Mouse (Mus musculus) forebrain, embryonic 13.5 days (tissue): ENCODE results near the gene Adcyap1r1. TPM values are rescaled to one million over a fixed set of nuclear protein-coding genes. Genes with fewer than 3 reads are reported as not detected.
A peak's percentile ranks its signal among the peaks of the same experiment; 100 is the strongest.

Source experiments
- ATAC-seq: fragments of 200-750 bp; cut with Nextera tagmentation; 2 replicates; pipeline ENCODE4 v1.8.0; 2017
- H3K27ac ChIP-seq: fragments of 300-500 bp; sonication (generic); 2 replicates; pipeline ENCODE4 v1.5.1; 2015; ENCODE audit warnings: inconsistent platforms, mild to moderate bottlenecking, moderate library complexity
- H3K27me3 ChIP-seq: fragments of 300-500 bp; sonication (generic); 2 replicates; pipeline ENCODE4 v1.6.1; 2015; ENCODE audit warnings: mild to moderate bottlenecking, inconsistent platforms
- H3K36me3 ChIP-seq: fragments of 300-500 bp; sonication (generic); 2 replicates; pipeline ENCODE4 v1.6.1; 2015; ENCODE audit warnings: mild to moderate bottlenecking, inconsistent platforms; ENCODE audit not compliant: poor library complexity, severe bottlenecking
- H3K4me1 ChIP-seq: fragments of 300-500 bp; sonication (generic); 2 replicates; pipeline ENCODE4 v1.6.1; 2015; ENCODE audit warnings: inconsistent platforms
- H3K4me2 ChIP-seq: fragments of 300-500 bp; sonication (generic); 2 replicates; pipeline ENCODE4 v1.6.1; 2015; ENCODE audit warnings: inconsistent platforms, mild to moderate bottlenecking, moderate library complexity
- H3K4me3 ChIP-seq: fragments of 300-500 bp; sonication (generic); 2 replicates; pipeline ENCODE4 v1.5.1; 2015; ENCODE audit warnings: mild to moderate bottlenecking, inconsistent platforms
- H3K9ac ChIP-seq: fragments of 300-500 bp; sonication (generic); 2 replicates; pipeline ENCODE4 v1.6.1; 2015; ENCODE audit warnings: mild to moderate bottlenecking, inconsistent platforms
- H3K9me3 ChIP-seq: fragments of 300-500 bp; sonication (generic); replicated peaks from 2 replicates; pipeline ENCODE4 v1.6.1; 2016; ENCODE audit warnings: inconsistent platforms
- WGBS: fragments of 180-500 bp; shearing (Covaris S2); methylation state at CpG from one replicate; pipeline ENCODE4 v1.1.7; 2015; 5-methylcytosine and 5-hydroxymethylcytosine counted together
- polyA plus RNA-seq: library from polyadenylated mRNA; unstranded; fragments of >200 nt; fragmentation: Nextera tagmentation; extraction: Ambion mirVana; gene quantifications from 2 replicates; pipeline ENCODE4 v1.2.1, GENCODE M21; 2015

Adcyap1r1 gene
- polyA plus RNA-seq, 1 experiment from 2014 or later: 18.6 TPM

DNA sequence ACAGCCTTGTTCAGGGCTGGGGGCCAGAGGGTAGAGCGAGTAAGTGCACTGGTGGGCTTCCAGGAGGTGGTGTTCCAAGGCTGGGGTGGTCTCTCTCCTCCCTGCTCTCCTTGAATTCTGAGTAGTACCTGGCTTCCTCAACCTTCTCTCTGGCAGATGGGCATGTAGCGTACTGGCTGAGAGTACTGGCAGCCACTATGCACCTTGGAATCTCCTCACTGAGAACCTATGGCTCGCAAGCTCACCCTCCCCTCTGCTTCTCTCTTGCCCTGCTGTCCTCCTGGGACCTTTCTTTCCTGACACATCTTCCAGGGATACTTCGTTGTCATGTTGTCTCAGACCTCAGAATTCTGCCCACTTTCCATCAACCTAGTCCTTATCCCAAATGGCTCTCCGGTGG lies 3.9 kb downstream of the Adcyap1r1 start:
- H3K27ac ChIP-seq: no peak overlapping the region
- no peak overlapping the region for H3K4me2 ChIP-seq
- H3K36me3 ChIP-seq: peaks cover 9% of the 10 kb centered on the region; the same call in 1 of the 2 replicates
- peaks cover 70% of the 10 kb centered on the region for H3K4me1 ChIP-seq
- 86% methylated on average over 5 of the region's 5 CpGs for WGBS
- H3K27me3 ChIP-seq: peaks cover 17% of the 10 kb centered on the region
- no peak overlapping the region for H3K9ac ChIP-seq
- ATAC-seq: no peak
- no peaks in the 10 kb centered on the region for H3K9me3 ChIP-seq
- no peak overlapping the region for H3K4me3 ChIP-seq

DNA sequence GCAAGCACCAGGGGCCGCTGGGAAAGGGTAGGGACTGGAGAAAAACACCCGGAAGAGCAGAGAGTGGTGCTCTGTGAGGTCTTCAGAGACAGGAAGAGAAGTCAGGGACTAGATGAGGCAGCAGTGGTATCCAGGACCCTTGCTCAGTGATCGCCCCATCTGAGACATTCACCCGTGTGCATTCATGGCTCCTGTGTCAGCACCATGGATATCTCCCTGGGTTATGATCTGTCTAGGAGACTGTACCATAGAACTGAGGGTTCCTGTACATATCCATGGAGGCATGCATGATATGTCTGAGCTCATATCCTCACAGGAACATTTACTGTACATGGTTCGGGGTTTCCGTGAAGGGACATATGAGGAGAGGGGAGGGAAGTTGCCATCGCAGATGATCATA lies 5.9 kb downstream of the Adcyap1r1 start:
- Histone ChIP-seq H3K4me1 (peaks cover 62% of the 10 kb centered on the region), H3K27ac (no peak overlapping the region), H3K9me3 (no peaks in the 10 kb centered on the region), H3K4me2 (no peak overlapping the region), H3K27me3 (peaks cover 12% of the 10 kb centered on the region), H3K4me3 (no peak overlapping the region), H3K9ac (no peak overlapping the region), H3K36me3 (peaks cover 22% of the 10 kb centered on the region)
- no peak for ATAC-seq
- WGBS: 90% methylated on average over 7 of the region's 7 CpGs

DNA sequence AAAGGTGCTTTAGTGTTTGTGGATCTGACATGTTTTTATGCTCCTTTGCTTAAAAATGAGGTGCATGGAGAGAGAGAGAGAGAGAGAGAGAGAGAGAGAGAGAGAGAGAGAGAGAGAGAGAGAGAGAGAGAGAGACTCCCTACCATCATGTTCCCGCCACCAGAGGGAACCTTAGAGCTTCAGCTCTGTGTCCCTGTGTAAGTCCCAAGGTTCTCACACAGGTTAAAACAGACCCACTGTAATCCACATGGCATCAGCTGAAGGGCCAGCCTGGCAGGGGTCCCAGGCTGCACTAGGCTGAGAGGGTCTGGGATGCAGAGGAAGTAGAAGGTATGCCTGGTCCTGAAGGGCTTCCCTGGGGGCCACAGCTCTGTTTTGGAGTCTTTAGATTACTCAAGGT lies 6.4 kb downstream of the Adcyap1r1 start:
- Histone ChIP-seq H3K27ac (no peak overlapping the region), H3K27me3 (peaks cover 11% of the 10 kb centered on the region), H3K9me3 (no peaks in the 10 kb centered on the region), H3K4me3 (no peak overlapping the region), H3K4me1 (peaks cover 57% of the 10 kb centered on the region), H3K4me2 (no peak overlapping the region), H3K9ac (no peak overlapping the region), H3K36me3 (peaks cover 26% of the 10 kb centered on the region)
- WGBS: 46% methylated on average over 1 of the region's 1 CpGs
- no peak for ATAC-seq

DNA sequence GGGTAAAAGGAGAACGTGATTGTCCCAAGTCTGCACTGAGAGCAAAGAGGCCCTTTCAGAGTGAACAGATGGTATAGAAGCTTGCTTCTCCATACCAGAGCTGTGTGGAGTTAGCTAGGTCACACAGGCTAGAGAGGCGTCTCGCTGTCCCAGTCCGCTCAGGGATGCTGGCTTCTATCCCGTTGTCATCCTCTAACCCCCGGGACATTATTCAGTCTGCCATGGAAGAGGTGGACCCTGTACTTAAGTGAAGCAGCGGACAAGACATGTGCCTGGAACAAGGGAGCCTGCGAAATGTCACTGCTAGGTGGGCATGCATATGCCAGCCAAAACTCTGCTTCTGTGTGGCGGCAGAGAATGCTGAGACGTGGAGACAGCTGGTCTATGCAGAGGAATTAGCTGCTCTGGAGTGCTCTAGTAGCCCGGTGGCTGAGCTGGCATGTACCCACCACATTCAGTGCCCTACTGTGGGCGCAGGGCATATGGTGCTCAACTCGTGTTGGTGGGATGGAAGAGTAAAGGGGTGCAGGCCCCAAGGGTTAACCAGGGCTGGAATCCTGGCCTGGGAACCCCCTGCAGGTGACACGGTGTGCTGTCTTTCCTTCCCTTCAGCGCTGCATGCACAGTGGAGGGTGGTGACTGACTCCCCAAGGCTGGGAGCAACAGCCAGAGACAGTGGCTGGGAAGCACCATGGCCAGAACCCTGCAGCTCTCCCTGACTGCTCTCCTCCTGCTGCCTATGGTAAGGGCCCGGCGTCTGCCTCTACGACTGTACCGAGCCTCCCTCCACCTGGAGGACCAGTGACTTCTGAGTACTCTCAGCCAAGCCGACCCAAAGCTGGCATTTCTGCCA lies 8.0 kb downstream of the Adcyap1r1 start:
- Histone ChIP-seq H3K27ac (no peak overlapping the region), H3K36me3 (peaks cover 29% of the 10 kb centered on the region), H3K27me3 (0 out of 2 replicates have a peak, but pooled peaks cover 4% of the 10 kb centered on the region), H3K9me3 (no peaks in the 10 kb centered on the region), H3K9ac (no peak overlapping the region), H3K4me3 (no peak overlapping the region), H3K4me1 (peaks cover 49% of the 10 kb centered on the region), H3K4me2 (no peak overlapping the region)
- no peak for ATAC-seq
- 84% methylated on average over 20 of the region's 20 CpGs for WGBS

DNA sequence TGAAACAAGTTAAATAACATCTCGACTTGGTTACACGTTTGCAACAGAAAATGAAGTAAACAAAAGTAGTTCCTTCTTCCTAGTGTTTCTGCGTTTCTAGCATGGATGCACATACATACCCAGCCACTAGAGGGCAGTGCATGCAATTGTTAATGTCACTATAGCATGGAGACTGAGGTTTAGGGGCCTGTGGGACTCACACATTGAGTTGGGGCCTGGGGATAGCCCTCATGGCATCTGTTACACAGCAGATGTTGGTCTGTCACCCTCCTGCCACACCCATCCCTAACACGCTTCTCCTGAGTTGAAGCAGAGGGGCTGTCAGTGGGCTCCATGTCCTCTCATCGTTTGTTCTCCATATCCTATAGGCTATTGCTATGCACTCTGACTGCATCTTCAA lies 9.4 kb downstream of the Adcyap1r1 start:
- H3K27me3 ChIP-seq: no peaks in the 10 kb centered on the region
- H3K9me3 ChIP-seq: no peaks in the 10 kb centered on the region
- H3K27ac ChIP-seq: no peak overlapping the region
- H3K4me1 ChIP-seq: peaks cover 46% of the 10 kb centered on the region
- 75% methylated on average over 5 of the region's 5 CpGs for WGBS
- no peak overlapping the region for H3K4me3 ChIP-seq
- no peak overlapping the region for H3K4me2 ChIP-seq
- no peak for ATAC-seq
- H3K36me3 ChIP-seq: peaks cover 29% of the 10 kb centered on the region
- H3K9ac ChIP-seq: no peak overlapping the region

DNA sequence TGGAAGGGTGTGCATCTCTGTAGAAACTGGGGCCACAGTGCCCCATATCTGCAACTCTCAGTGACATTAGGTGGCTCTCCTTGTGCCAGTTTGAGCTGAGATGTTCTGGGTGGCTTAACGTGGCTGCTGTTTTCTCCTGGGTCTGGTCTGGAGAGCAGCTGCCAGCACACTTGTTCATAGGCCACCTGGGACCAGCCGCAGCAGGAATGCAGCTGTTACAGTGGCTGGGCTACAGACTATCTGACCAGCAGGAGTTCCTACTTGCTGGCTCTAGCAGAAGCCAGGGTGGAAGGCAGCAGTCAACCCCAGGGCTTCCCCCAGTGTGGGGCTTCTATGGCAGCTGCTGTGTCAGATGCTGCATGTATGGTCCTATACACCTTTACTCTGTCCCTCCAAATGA lies 9.9 kb downstream of the Adcyap1r1 start:
- Histone ChIP-seq H3K27ac (no peak overlapping the region), H3K27me3 (no peaks in the 10 kb centered on the region), H3K36me3 (peaks cover 29% of the 10 kb centered on the region), H3K9ac (no peak overlapping the region), H3K4me2 (no peak overlapping the region), H3K9me3 (no peaks in the 10 kb centered on the region), H3K4me1 (peaks cover 49% of the 10 kb centered on the region), H3K4me3 (no peak overlapping the region)
- no peak for ATAC-seq
- WGBS: 90% methylated on average over 2 of the region's 2 CpGs

DNA sequence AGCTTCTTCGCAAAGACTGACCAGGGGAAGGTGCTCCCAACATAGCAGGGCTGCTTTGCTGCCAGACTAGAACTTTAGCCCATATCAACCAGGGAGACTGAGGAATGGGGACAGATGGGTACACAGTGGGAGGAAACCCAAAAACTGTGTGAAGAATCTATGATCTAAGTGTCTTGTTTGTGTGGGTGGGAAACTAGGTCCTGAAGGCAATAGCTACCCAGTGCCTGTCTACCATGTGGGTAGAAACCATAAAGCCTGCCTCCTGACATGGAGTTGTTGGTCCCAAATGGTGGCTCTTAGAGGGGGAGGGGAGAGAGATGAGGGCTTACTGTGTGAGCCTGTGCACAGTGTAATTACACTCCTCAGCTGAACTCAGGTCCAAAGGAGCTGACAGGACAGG lies 10.6 kb downstream of the Adcyap1r1 start:
- peaks cover 44% of the 10 kb centered on the region for H3K4me1 ChIP-seq
- no peaks in the 10 kb centered on the region for H3K9me3 ChIP-seq
- H3K4me3 ChIP-seq: no peak overlapping the region
- WGBS: 82% methylated on average over 1 of the region's 1 CpGs
- ATAC-seq: no peak
- peaks cover 29% of the 10 kb centered on the region for H3K36me3 ChIP-seq
- no peak overlapping the region for H3K9ac ChIP-seq
- H3K27ac ChIP-seq: no peak overlapping the region
- H3K4me2 ChIP-seq: no peak overlapping the region
- H3K27me3 ChIP-seq: no peaks in the 10 kb centered on the region

DNA sequence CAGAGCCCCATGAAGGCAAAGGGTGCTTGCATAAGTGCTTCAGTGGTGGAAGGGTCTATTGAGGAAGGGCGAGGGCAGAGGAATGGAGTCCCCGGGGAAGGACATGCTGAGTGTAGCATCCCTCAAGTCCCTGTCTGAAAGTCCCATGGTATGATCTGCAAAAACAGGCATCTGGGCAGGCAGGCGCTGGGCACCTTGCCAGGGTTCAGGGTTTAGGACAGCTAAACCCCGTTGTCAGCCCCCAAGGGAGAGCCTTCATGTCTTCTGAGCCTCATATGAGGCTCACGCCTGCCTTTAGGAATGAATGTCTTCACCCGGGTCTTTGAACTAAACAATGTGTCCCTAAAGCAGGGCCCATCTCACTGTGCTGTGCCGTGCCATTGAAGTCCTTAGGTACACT lies 12.2 kb downstream of the Adcyap1r1 start:
- no peak overlapping the region for H3K4me2 ChIP-seq
- H3K4me3 ChIP-seq: no peak overlapping the region
- ATAC-seq: no peak
- no peak overlapping the region for H3K9ac ChIP-seq
- H3K27ac ChIP-seq: no peak overlapping the region
- 79% methylated on average over 7 of the region's 7 CpGs for WGBS
- peaks cover 31% of the 10 kb centered on the region for H3K36me3 ChIP-seq
- no peaks in the 10 kb centered on the region for H3K9me3 ChIP-seq
- H3K4me1 ChIP-seq: peaks cover 31% of the 10 kb centered on the region
- H3K27me3 ChIP-seq: no peaks in the 10 kb centered on the region

DNA sequence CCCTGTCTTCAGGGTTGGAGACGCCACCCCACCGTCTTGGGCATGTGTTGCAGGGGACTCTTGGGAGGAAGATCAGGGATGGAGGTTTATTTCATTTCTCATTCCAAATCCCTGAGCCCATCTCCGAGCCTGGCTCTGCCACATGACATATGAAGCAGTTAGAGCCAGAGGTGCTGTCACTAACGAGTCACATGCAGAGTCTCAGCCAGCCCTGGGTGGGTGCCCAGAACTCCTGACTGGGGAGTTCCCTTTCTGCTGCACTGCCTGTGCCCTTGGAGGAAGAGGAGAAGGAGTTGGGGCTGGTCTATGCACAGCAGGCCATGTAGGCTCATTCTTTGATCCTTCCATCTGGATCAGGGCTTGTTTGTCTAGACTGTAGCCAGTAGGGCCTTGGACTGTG lies 13.5 kb downstream of the Adcyap1r1 start:
- no peak overlapping the region; the same call in 1 of the 2 replicates for H3K27ac ChIP-seq
- H3K4me1 ChIP-seq: peaks cover 20% of the 10 kb centered on the region
- 72% methylated on average over 4 of the region's 4 CpGs for WGBS
- H3K9me3 ChIP-seq: no peaks in the 10 kb centered on the region
- peaks cover 36% of the 10 kb centered on the region for H3K36me3 ChIP-seq
- H3K9ac ChIP-seq: no peak overlapping the region
- H3K27me3 ChIP-seq: no peaks in the 10 kb centered on the region
- no peak for ATAC-seq
- no peak overlapping the region for H3K4me2 ChIP-seq
- no peak overlapping the region for H3K4me3 ChIP-seq

DNA sequence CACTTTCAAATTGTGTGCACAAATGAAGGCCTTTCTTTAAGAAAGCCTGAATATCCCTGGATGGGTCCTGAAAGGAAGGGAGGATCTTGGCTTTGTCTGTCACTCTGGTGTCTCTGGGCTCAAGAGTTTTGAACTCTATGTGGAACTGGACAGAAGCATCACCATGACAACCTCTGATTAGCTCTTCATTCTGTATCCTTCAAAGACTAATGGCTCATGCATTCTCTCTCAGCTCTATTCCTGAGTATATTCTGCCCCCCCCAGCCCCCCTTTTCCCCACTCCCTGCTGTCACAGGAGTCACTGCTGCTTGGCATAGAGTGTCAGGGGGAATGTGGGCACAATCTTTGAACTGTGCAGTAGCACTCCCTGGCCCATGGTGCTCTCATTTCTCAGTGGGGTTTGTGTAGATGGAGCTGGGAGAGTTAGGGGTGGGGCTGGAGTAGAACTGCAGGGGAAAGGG lies 14.6 kb downstream of the Adcyap1r1 start:
- H3K4me3 ChIP-seq: no peak overlapping the region
- peak overlapping the region; percentile 35; the same call in 1 of the 2 replicates for H3K27ac ChIP-seq
- H3K36me3 ChIP-seq: peaks cover 43% of the 10 kb centered on the region
- ATAC-seq: peak; percentile 57
- no peaks in the 10 kb centered on the region for H3K27me3 ChIP-seq
- H3K9ac ChIP-seq: no peak overlapping the region
- no peak overlapping the region for H3K4me2 ChIP-seq
- no peaks in the 10 kb centered on the region for H3K9me3 ChIP-seq
- peaks cover 20% of the 10 kb centered on the region for H3K4me1 ChIP-seq

DNA sequence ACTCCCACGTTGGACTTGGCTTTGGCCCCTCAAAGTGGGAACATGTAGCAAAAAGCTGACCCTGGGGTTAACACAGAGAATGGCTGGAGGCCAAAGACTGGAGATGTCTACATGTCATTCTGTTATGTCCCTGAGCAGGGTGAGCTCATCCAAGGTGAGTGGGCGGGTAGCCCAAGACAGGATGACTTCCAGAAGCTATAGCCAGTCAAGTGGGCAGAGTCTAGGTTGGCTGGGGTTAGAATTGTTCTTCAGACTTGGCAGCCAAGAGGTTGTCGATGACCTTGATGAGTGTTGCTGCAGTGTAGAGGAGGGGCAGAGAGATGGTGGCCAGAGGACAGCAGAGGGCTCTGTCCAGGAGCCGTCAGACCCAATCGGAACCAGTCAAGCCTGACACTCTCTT lies 18.9 kb downstream of the Adcyap1r1 start:
- H3K4me3 ChIP-seq: no peak overlapping the region
- peaks cover 17% of the 10 kb centered on the region for H3K4me1 ChIP-seq
- H3K27ac ChIP-seq: no peak overlapping the region
- no peak overlapping the region for H3K4me2 ChIP-seq
- no peak for ATAC-seq
- no peaks in the 10 kb centered on the region for H3K27me3 ChIP-seq
- 90% methylated on average over 5 of the region's 5 CpGs for WGBS
- H3K9ac ChIP-seq: no peak overlapping the region
- no peaks in the 10 kb centered on the region for H3K9me3 ChIP-seq
- peaks cover 41% of the 10 kb centered on the region for H3K36me3 ChIP-seq

DNA sequence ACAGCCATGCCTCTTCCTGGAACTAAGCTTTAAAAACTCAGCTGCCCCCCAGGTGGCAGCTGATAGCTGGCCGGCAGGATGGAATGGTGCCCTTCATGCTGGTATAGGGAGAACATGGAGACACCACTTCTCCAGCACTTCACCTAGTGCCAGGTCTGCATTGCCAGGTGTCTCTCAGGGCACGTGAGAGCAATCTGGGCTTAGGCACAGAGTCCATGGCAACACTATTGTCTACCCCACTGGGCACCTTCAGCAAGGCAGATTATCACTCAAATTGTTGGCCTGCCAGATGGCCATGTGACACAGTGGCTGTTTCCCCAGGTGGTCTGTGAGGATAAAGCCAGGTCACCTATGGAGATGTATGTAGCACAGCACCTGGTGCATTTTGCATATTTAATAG lies 20.6 kb downstream of the Adcyap1r1 start:
- H3K36me3 ChIP-seq: peaks cover 44% of the 10 kb centered on the region
- H3K4me2 ChIP-seq: no peak overlapping the region
- H3K4me3 ChIP-seq: no peak overlapping the region
- H3K9ac ChIP-seq: no peak overlapping the region
- H3K27ac ChIP-seq: no peak overlapping the region
- H3K27me3 ChIP-seq: no peaks in the 10 kb centered on the region
- no peaks in the 10 kb centered on the region for H3K9me3 ChIP-seq
- 0 out of 2 replicates have a peak, but pooled peaks cover 6% of the 10 kb centered on the region for H3K4me1 ChIP-seq
- no peak for ATAC-seq
- WGBS: 70% methylated on average over 2 of the region's 2 CpGs

DNA sequence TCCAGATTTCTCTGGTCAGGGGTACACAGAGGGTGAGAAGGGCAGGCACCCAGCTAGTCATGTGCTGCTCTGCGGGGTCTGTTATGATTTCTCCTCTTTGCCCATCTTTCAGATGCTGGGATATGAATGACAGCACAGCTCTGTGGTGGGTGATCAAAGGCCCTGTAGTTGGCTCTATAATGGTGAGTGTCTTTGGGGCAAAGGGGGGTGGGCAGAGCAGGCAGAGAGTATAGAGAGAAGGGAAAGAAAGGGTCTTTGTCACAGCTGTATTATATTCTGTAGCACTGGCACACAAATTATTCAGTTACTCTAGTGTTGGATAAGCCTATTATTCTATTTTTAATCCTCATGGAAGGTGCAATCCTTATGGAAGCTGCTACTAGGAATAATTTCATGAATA lies 29.2 kb downstream of the Adcyap1r1 start:
- H3K4me2 ChIP-seq: no peak overlapping the region
- no peak overlapping the region for H3K4me3 ChIP-seq
- H3K9ac ChIP-seq: no peak overlapping the region
- H3K9me3 ChIP-seq: no peaks in the 10 kb centered on the region
- peaks cover 41% of the 10 kb centered on the region for H3K36me3 ChIP-seq
- no peak overlapping the region for H3K27ac ChIP-seq
- H3K27me3 ChIP-seq: no peaks in the 10 kb centered on the region
- ATAC-seq: no peak
- WGBS: 75% methylated on average over 1 of the region's 1 CpGs
- peaks cover 31% of the 10 kb centered on the region for H3K4me1 ChIP-seq
